Mouse (Mus musculus): ENCODE results near the gene Prtn3. TPM values are rescaled to one million over a fixed set of nuclear protein-coding genes. Genes with fewer than 3 reads are reported as not detected.

The Prtn3 gene
- polyA plus RNA-seq, 1 experiment: 259 TPM

- TF ChIP-seq POLR2A (IDR thresholded peaks at IDR 0.05; ENCODE audit: borderline replicate concordance, control insufficient read depth, low read depth, low read length) (no peak), CTCF (IDR thresholded peaks at IDR 0.05; ENCODE audit: control insufficient read depth, insufficient read depth, low read length) (no peak)
- Histone ChIP-seq H3K27ac (ENCODE audit: control insufficient read depth, insufficient read depth, low read depth, low read length, poor library complexity) (no peak overlapping the region), H3K4me3 (replicated peaks; ENCODE audit: control insufficient read depth, low read depth, low read length) (no peak overlapping the region), H3K4me1 (ENCODE audit: control insufficient read depth, insufficient read depth, low read length) (no peaks in the 10 kb centered on the region)
- 68% methylated on average over 10 of the region's 10 CpGs for WGBS
Measured at GRCm38 (mm10) chr10:79864351-79865188, 9.7 kb upstream of the Prtn3 start.

- H3K27ac ChIP-seq (ENCODE audit: control insufficient read depth, insufficient read depth, low read depth, low read length, poor library complexity): no peak overlapping the region
- 75% methylated on average over 12 of the region's 12 CpGs for WGBS
Measured at GRCm38 (mm10) chr10:79865189-79865601, 9.1 kb upstream of the Prtn3 start.

GRCm38 (mm10) chr10:79865801-79866295 lies 8.4 kb upstream of the Prtn3 start:
- Histone ChIP-seq H3K4me3 (replicated peaks; ENCODE audit: control insufficient read depth, low read depth, low read length) (no peak overlapping the region), H3K4me1 (ENCODE audit: control insufficient read depth, insufficient read depth, low read length) (no peaks in the 10 kb centered on the region), H3K27ac (ENCODE audit: control insufficient read depth, insufficient read depth, low read depth, low read length, poor library complexity) (peak overlapping the region; percentile 17; the same call in 1 of the 2 replicates)
- TF ChIP-seq POLR2A (IDR thresholded peaks at IDR 0.05; ENCODE audit: borderline replicate concordance, control insufficient read depth, low read depth, low read length): no peak
- peak; percentile 56 for TF ChIP-seq CTCF (IDR thresholded peaks at IDR 0.05; ENCODE audit: control insufficient read depth, insufficient read depth, low read length)
- 68% methylated on average over 19 of the region's 19 CpGs for WGBS

More at GRCm38 (mm10) chr10:79865189-79865601, 9.1 kb upstream of the Prtn3 start:
- Histone ChIP-seq H3K4me3 (replicated peaks; ENCODE audit: control insufficient read depth, low read depth, low read length) (no peak overlapping the region), H3K4me1 (ENCODE audit: control insufficient read depth, insufficient read depth, low read length) (no peaks in the 10 kb centered on the region)
- TF ChIP-seq POLR2A (IDR thresholded peaks at IDR 0.05; ENCODE audit: borderline replicate concordance, control insufficient read depth, low read depth, low read length): peak; percentile 8; the same call in 1 of the 2 replicates
- TF ChIP-seq CTCF (IDR thresholded peaks at IDR 0.05; ENCODE audit: control insufficient read depth, insufficient read depth, low read length): no peak

- TF ChIP-seq CTCF (IDR thresholded peaks at IDR 0.05; ENCODE audit: control insufficient read depth, insufficient read depth, low read length) (no peak), POLR2A (IDR thresholded peaks at IDR 0.05; ENCODE audit: borderline replicate concordance, control insufficient read depth, low read depth, low read length) (no peak)
- 66% methylated on average over 11 of the region's 11 CpGs for WGBS
- no peak overlapping the region for H3K27ac ChIP-seq (ENCODE audit: control insufficient read depth, insufficient read depth, low read depth, low read length, poor library complexity)
Measured at GRCm38 (mm10) chr10:79866601-79867000, 7.7 kb upstream of the Prtn3 start.

GRCm38 (mm10) chr10:79871845-79872244 lies 2.4 kb upstream of the Prtn3 start:
- 83% methylated on average over 8 of the region's 8 CpGs for WGBS

More at GRCm38 (mm10) chr10:79866601-79867000, 7.7 kb upstream of the Prtn3 start:
- Histone ChIP-seq H3K4me3 (replicated peaks; ENCODE audit: control insufficient read depth, low read depth, low read length) (no peak overlapping the region), H3K4me1 (ENCODE audit: control insufficient read depth, insufficient read depth, low read length) (no peaks in the 10 kb centered on the region)

GRCm38 (mm10) chr10:79872862-79873261 lies 1.4 kb upstream of the Prtn3 start:
- peaks cover 7% of the 10 kb centered on the region for H3K4me1 ChIP-seq (ENCODE audit: control insufficient read depth, insufficient read depth, low read length)
- TF ChIP-seq CTCF (IDR thresholded peaks at IDR 0.05; ENCODE audit: control insufficient read depth, insufficient read depth, low read length) (no peak), POLR2A (IDR thresholded peaks at IDR 0.05; ENCODE audit: borderline replicate concordance, control insufficient read depth, low read depth, low read length) (no peak)
- 33% methylated on average over 3 of the region's 3 CpGs for WGBS
- no peak overlapping the region for H3K27ac ChIP-seq (ENCODE audit: control insufficient read depth, insufficient read depth, low read depth, low read length, poor library complexity)
- H3K4me3 ChIP-seq (replicated peaks; ENCODE audit: control insufficient read depth, low read depth, low read length): no peak overlapping the region

More at GRCm38 (mm10) chr10:79871845-79872244, 2.4 kb upstream of the Prtn3 start:
- Histone ChIP-seq H3K4me3 (replicated peaks; ENCODE audit: control insufficient read depth, low read depth, low read length) (no peak overlapping the region), H3K27ac (ENCODE audit: control insufficient read depth, insufficient read depth, low read depth, low read length, poor library complexity) (no peak overlapping the region), H3K4me1 (ENCODE audit: control insufficient read depth, insufficient read depth, low read length) (peaks cover 6% of the 10 kb centered on the region)
- TF ChIP-seq POLR2A (IDR thresholded peaks at IDR 0.05; ENCODE audit: borderline replicate concordance, control insufficient read depth, low read depth, low read length): no peak
- TF ChIP-seq CTCF (IDR thresholded peaks at IDR 0.05; ENCODE audit: control insufficient read depth, insufficient read depth, low read length): no peak

- 4% methylated on average over 6 of the region's 6 CpGs for WGBS
- Histone ChIP-seq H3K4me1 (ENCODE audit: control insufficient read depth, insufficient read depth, low read length) (peaks cover 7% of the 10 kb centered on the region), H3K27ac (ENCODE audit: control insufficient read depth, insufficient read depth, low read depth, low read length, poor library complexity) (no peak overlapping the region), H3K4me3 (replicated peaks; ENCODE audit: control insufficient read depth, low read depth, low read length) (peak overlapping the region; percentile 11)
- TF ChIP-seq CTCF (IDR thresholded peaks at IDR 0.05; ENCODE audit: control insufficient read depth, insufficient read depth, low read length): no peak
- no peak for TF ChIP-seq POLR2A (IDR thresholded peaks at IDR 0.05; ENCODE audit: borderline replicate concordance, control insufficient read depth, low read depth, low read length)
Measured at GRCm38 (mm10) chr10:79873313-79873712, 963 bp upstream of the Prtn3 start.

GRCm38 (mm10) chr10:79873715-79874289 lies 474 bp upstream of the Prtn3 start:
- peak overlapping the region; percentile 78 for H3K4me3 ChIP-seq (replicated peaks; ENCODE audit: control insufficient read depth, low read depth, low read length)
- H3K4me1 ChIP-seq (ENCODE audit: control insufficient read depth, insufficient read depth, low read length): peaks cover 7% of the 10 kb centered on the region
- no peak for TF ChIP-seq CTCF (IDR thresholded peaks at IDR 0.05; ENCODE audit: control insufficient read depth, insufficient read depth, low read length)
- 0 out of 2 replicates have a peak, but pooled peaks have one; percentile 6 for TF ChIP-seq POLR2A (IDR thresholded peaks at IDR 0.05; ENCODE audit: borderline replicate concordance, control insufficient read depth, low read depth, low read length)
- WGBS: 1% methylated on average over 26 of the region's 26 CpGs
- H3K27ac ChIP-seq (ENCODE audit: control insufficient read depth, insufficient read depth, low read depth, low read length, poor library complexity): no peak overlapping the region; the same call in 1 of the 2 replicates

All from bone marrow, adult 2 months (tissue).